Mouse (Mus musculus) CD4-positive, CD25-positive, alpha-beta regulatory T cell, adult 4 months (primary cell): ENCODE results near the gene Xpnpep1. TPM values are rescaled to one million over a fixed set of nuclear protein-coding genes. Genes with fewer than 3 reads are reported as not detected.

Source experiments
- ATAC-seq: one replicate; pipeline ENCODE4 v1.8.0; 2017
- polyA plus RNA-seq, 2 experiments: library from polyadenylated mRNA; unstranded; fragments of 100-300 nt; shearing (Covaris generic); gene quantifications; one replicate each; pipeline ENCODE4 v1.2.1; 2017

Xpnpep1 gene
- polyA plus RNA-seq, 2 experiments from 2014 or later, result 51.1 to 85.0 TPM

DNA sequence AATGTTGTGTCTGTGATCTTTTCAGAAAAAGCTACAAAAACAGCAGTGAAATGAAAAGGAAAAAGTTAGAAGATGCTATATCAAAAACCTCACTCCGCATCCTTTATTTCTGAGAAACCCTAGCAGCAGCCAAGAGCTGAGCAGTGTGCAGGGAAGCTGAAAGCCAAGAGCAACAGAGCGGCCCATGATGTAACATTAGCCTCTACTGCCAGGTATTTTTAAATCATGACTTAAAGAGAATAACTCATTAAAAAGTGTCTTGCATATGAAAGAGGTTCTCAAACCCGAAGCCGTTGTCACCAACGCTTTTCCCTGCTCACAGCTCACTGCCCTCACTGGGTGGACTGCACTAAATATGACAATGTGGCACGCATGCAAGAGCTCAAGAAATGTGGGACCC is 9.7 kb downstream of the Xpnpep1 start:
- no peak for ATAC-seq

- ATAC-seq, result no peak
Observed at GRCm38 (mm10) chr19:53029686-53030085, 10.3 kb downstream of the Xpnpep1 start.

- ATAC-seq, result no peak
Observed at GRCm38 (mm10) chr19:53029045-53029444, 11.0 kb downstream of the Xpnpep1 start.

DNA sequence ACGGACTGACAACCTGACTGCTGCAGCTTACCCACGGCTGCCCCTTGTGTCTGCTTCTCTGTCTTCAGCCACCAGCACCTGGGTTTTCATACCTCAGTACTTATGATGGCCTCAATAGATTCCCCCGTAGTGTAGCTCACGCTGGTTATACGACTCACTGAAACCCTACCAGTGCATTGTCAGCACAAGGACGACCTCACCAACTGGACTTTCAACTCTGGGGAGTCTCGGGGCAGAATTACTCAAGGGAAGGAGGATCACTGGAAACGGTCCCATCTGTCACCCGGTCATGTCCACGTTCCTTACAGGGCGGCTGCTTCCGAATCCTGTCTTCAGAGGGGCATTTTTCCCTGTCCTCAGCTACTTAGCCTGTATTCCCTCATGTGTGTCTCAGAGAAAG is 11.8 kb downstream of the Xpnpep1 start:
- no peak for ATAC-seq

- ATAC-seq, result no peak
Observed at GRCm38 (mm10) chr19:53023189-53023588, 16.8 kb downstream of the Xpnpep1 start.

- no peak for ATAC-seq
Observed at GRCm38 (mm10) chr19:53022037-53022614, 17.9 kb downstream of the Xpnpep1 start.

GRCm38 (mm10) chr19:53021537-53021936 is 18.5 kb downstream of the Xpnpep1 start:
- no peak for ATAC-seq

DNA sequence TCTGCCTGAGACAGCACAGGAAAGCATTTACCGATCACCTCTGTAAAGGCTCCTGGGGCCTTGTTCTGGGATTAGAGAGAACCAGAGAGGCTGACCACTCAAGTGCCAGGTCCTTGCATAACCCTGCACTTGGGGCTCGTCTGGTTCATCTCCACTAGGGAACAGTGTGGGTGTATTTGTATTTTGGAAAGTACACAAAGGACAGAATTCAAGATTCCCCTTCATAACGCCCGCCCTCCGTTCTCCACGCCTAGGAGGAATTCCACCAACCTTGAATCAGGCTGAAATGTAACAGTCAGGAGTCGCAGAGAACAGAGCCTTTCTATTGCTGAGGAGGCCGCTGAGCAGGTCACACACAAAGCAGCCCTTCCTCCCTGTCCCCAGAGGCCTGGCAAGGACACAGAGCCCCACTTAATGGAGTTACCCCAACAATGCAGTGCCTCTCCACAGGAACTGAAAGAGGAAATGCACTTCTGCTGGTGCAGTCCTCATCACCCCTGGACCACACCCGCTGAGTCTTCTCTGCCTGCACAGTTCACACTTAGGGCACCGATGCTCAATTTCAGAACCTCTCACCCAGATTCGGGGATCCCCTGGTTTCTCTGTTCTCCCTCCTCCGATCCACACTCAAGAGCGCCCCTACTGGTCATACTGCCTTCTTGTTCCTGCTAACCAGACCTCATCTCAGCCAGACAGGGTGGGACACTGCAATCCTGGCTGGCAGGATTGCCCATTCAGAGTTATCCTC is 20.1 kb downstream of the Xpnpep1 start:
- peak; percentile 74 for ATAC-seq

DNA sequence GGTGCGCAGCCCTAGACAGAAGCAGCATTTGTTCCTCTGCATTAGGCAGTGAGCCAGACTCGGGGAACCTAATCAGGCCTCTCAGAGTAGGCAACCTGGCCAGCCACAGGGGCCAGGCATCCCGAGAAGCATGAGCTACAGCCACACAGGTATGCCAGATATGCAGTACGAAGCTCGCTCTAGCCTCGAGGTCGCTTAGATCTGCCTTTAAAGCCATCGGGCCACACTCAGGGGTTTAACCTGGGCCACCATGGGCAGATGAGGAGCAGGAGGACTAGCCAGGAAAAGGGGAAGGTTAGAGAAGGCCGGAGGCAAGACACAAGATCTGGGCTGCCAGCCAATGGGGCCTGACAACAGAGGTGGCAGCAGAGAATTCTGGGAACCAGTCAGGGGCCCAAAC is 22.1 kb downstream of the Xpnpep1 start:
- no peak for ATAC-seq

DNA sequence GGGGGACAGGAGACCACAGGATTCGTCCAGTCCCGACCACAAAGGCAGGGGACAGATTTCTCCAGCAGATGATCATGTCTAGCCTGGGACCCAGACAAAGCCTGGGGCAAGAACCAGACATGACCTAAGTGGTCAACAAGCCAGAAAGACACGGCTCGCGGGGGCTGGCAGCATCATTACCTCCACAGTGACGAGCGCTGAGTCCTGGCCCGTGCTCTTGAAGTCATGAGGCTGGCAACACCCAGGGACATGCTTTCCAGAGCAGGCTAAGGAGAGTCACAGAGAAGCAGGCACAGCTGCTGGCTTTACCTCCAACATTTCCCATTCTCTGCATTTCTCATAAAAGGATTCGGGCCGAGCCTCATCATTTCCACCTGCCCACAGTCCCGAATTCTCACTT is 22.8 kb downstream of the Xpnpep1 start:
- ATAC-seq, result no peak

- ATAC-seq, result no peak
Observed at GRCm38 (mm10) chr19:53014910-53015710, 24.9 kb downstream of the Xpnpep1 start.

GRCm38 (mm10) chr19:53013744-53014143 is 26.3 kb downstream of the Xpnpep1 start:
- ATAC-seq, result no peak

DNA sequence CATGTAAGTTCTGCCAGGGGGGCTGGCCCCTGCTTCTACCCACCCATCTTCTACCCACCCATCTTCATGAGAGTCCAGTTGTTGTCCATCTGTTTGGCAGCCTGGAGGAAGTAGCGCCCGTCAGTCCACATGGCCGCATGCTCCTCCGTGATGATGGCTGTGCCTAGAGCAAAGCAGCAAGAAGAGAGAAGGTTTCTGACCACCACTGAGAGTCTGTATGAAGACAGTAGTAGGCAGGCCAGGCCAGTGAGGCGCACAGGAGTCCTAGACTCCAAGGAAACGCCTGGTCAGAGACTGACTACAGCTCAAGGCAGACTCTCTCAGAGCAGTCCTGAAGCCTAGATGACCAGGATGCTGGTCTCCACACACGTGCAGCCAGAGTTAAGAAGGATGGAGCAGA is 26.7 kb downstream of the Xpnpep1 start:
- no peak for ATAC-seq

GRCm38 (mm10) chr19:53010941-53011340 is 29.1 kb downstream of the Xpnpep1 start:
- ATAC-seq, result no peak

GRCm38 (mm10) chr19:53008921-53009320 is 31.1 kb downstream of the Xpnpep1 start:
- ATAC-seq, result no peak

DNA sequence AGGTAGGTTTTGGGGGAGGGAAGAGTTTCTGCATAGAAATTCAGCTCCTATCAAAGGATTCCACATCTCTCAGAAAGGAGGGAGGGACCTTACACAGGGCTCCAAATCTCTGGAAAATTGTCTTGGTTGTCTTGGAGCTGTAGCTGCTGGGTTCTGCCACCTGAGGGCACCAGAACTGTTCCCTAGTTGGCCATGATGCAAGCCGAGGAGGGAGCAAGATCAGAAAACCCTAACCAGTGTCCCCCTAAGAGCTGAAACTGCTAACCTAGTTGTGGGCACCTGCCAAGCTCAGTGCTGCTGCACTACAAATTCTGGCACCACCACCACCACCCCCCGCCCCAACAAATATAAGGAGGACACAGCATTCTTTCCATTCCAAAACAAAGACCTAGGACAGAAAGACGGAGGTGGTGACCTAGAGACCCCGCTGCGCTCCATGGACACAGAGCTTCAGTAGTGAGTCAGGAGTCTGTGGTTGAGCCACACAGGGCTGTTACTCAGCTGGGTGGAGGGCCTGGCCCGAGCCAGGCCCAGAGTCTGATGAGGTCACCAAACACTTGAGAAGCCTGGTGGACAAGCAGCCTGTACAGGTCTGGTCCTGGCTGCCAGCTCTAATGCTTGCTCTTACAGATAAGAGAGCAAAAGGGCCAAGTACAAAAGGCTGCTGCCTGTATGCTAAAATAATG is 31.9 kb downstream of the Xpnpep1 start:
- no peak for ATAC-seq

DNA sequence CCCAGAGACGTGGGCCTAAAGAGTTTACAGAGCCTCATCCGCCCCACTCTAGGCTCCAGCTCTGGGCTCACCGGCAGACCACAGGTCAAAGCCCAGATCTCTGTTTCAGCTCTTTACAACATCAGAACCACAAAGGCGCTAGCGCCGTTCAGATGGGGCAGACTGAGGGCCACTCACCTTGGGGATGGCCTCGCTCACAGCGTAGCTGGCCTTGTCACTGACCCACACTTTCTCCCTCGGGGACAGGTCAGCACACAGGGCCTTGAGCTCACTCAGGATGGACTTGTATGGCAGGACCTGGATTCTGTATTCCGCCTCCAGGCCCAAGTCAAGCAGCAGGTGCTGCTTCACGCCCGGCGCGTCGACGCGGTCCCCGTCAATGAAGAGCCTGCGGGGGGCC is 34.0 kb downstream of the Xpnpep1 start:
- ATAC-seq, result no peak

DNA sequence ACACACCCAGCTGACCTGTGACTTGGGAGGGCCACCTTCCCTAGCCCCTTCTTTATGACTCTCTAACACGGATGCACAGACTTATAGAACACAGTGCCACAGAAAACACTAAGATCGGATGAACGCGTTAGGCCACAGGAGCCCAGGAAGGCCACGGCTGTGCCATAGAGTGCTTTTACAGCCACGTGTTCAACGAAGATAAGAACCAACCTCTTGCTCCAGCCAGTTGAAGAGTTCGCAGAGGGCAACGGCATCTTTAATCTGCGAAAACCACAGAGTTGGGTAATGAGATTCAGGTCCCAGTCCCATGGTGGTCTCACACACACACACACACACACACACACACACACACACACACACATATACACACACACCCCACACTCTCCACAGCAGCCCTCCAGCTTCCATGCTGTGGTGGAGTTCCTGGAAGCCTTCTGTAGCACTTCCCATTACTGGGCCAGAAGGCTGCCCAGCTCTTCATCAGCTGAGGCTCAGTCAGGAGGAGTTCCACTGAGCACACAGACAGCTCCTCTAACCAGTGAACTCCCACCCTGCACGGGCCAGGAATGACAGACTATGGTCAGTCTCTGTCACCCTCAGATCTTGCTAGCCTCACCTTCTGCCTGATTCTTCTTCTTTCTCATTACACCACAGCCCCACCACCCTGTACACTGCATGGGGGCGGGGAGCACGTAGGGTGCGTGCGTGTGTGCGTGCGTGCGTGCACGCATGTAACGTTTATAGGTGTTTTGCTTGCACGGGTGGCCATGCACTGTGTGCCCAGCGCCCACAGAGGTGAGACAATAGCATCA is 36.3 kb downstream of the Xpnpep1 start:
- ATAC-seq, result no peak

DNA sequence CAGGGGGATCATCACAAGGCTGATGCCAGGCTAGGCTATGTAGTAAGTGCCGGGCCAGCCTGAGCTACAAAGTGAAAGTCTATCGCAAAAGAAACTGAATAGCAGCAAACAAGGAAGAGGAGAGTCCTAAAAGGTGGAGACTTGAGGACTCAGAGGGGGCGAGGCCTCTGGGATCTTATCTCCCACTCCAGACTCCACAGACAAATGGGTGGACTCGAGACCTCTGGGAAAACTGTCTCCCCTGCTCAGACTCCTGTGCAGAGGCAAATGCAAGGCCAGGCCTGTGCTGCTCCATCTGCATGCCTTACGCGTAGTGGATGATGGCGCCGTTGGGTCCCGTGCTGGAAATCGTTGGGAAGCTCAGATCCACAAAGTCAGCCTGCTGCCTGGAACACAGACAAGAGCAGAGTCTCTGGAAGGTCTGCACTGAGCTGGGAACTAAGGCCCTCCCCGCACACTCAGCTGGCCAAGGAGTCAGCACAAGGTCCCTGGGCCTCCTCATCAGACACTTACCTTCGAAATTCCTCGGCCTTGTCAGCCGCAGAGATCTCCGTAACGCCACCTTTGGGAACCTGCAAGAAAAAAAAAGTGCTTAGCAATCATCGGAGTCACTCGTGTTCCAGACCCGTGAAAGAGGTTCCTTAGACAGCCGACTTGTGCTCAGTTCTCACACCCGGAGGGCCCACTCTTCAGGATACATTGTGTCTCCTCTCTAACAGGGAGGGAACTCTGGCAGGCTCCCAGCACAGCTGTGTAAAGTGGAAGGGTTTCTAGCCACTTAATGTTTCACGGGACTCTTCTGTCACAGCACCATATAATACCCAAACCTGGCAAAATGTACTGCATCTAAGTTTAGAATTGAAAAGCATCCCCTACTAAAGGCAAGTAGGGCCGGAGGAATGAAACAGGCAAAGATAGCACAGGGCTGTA is 37.6 kb downstream of the Xpnpep1 start:
- no peak for ATAC-seq

- ATAC-seq, result no peak
Observed at GRCm38 (mm10) chr19:52992880-52993440, 47.1 kb downstream of the Xpnpep1 start.

GRCm38 (mm10) chr19:52991924-52992323 is 48.1 kb downstream of the Xpnpep1 start:
- ATAC-seq, result no peak
